Mouse (Mus musculus): ENCODE data around the gene Tigd4. TPM values are rescaled to one million over a fixed set of nuclear protein-coding genes. Genes with fewer than 3 reads are reported as not detected.
"Not testable (repeated sequence)": the region's sequence is repeated elsewhere in the genome, so short reads cannot be mapped to it uniquely, and the experiment has no call there.

Tigd4 gene
- polyA plus RNA-seq (2015; fragmentation: Nextera tagmentation; extraction: Ambion mirVana) = 0.04 and 0.05 TPM in 2 replicates

- Histone ChIP-seq H3K4me1 (replicated peaks; ENCODE audit: insufficient read depth, low read length) (no peaks in the 10 kb centered on the region), H3K4me3 (replicated peaks; ENCODE audit: low read depth, low read length) (no peak within 1 kb of the TSS), H3K4me2 (ENCODE audit: low read length) (no peak within 1 kb of the TSS), H3K9ac (ENCODE audit: low read depth, low read length) (no peak within 1 kb of the TSS), H3K9me3 (replicated peaks; ENCODE audit: low read length) (no peaks in the 10 kb centered on the region), H3K27me3 (ENCODE audit: insufficient read depth, low read length) (no peaks in the 10 kb centered on the region), H3K36me3 (ENCODE audit: insufficient read depth, low read length) (no peaks in the 10 kb centered on the region), H3K27ac (no peak within 1 kb of the TSS)
- TF ChIP-seq CTCF (IDR thresholded peaks at IDR 0.05; ENCODE audit: low read depth) = no peak
- DNase-seq (ENCODE audit: low spot score) (no peak), ATAC-seq (replicated peaks; ENCODE audit: low FRiP score, low read depth) (no peak)
- whole genome bisulfite sequencing = 85% methylated on average over 2 of the region's 2 CpGs
These were observed at the start of gene Tigd4 for GRCm38 (mm10) chr3:84593274-84593673. TSS of gene Tigd4 (plus strand) at chr3:84593574.

- H3K4me1 ChIP-seq (replicated peaks; ENCODE audit: insufficient read depth, low read length) = no peaks in the 10 kb centered on the region
- WGBS = 65% methylated on average over 8 of the region's 8 CpGs
- 0 out of 2 replicates have a peak, but pooled peaks cover 2% of the 10 kb centered on the region for H3K36me3 ChIP-seq (ENCODE audit: insufficient read depth, low read length)
- no peak overlapping the region for H3K27ac ChIP-seq
- TF ChIP-seq CTCF (IDR thresholded peaks at IDR 0.05; ENCODE audit: low read depth) = no peak
- H3K9ac ChIP-seq (ENCODE audit: low read depth, low read length) = no peak overlapping the region
- DNase-seq (ENCODE audit: low spot score) = peak; percentile 19
- no peak overlapping the region for H3K4me3 ChIP-seq (replicated peaks; ENCODE audit: low read depth, low read length)
- H3K9me3 ChIP-seq (replicated peaks; ENCODE audit: low read length) = no peaks in the 10 kb centered on the region
- H3K27me3 ChIP-seq (ENCODE audit: insufficient read depth, low read length) = no peaks in the 10 kb centered on the region
- no peak for ATAC-seq (replicated peaks; ENCODE audit: low FRiP score, low read depth)
- H3K4me2 ChIP-seq (ENCODE audit: low read length) = no peak overlapping the region
These were observed 46.2 kb upstream of the Tigd4 start for GRCm38 (mm10) chr3:84547177-84547576.

GRCm38 (mm10) chr3:84555780-84556179 lies 37.6 kb upstream of the Tigd4 start:
- Histone ChIP-seq H3K9me3 (replicated peaks; ENCODE audit: low read length) (no peaks in the 10 kb centered on the region), H3K4me2 (ENCODE audit: low read length) (no peak overlapping the region), H3K4me3 (replicated peaks; ENCODE audit: low read depth, low read length) (no peak overlapping the region), H3K9ac (ENCODE audit: low read depth, low read length) (no peak overlapping the region), H3K4me1 (replicated peaks; ENCODE audit: insufficient read depth, low read length) (no peaks in the 10 kb centered on the region), H3K36me3 (ENCODE audit: insufficient read depth, low read length) (no peaks in the 10 kb centered on the region), H3K27ac (no peak overlapping the region), H3K27me3 (ENCODE audit: insufficient read depth, low read length) (no peaks in the 10 kb centered on the region)
- WGBS = 84% methylated on average over 3 of the region's 3 CpGs
- no peak for DNase-seq (ENCODE audit: low spot score)
- no peak for ATAC-seq (replicated peaks; ENCODE audit: low FRiP score, low read depth)
- TF ChIP-seq CTCF (IDR thresholded peaks at IDR 0.05; ENCODE audit: low read depth) = no peak

DNA sequence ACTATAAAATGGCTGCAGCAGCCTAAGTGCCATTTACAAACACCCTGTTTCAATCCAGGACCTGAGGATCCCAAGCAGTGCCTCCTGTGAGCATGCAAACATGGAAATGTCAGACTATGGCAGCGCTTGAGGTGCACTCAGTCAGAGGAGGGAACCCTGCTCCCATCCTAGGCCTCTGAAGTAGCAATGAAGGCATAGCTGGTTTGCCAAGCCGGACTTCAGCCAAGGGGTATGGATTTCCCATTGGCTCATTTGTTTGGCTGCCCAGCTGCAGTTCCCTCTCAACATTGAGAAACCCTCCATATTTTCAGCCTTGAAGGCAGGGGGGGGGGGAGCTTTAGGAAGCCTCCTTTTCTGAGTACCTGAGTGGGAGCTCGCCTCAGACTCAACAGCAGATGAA lies 35.1 kb upstream of the Tigd4 start:
- H3K9ac ChIP-seq (ENCODE audit: low read depth, low read length) = no peak overlapping the region
- no peaks in the 10 kb centered on the region for H3K36me3 ChIP-seq (ENCODE audit: insufficient read depth, low read length)
- DNase-seq (ENCODE audit: low spot score) (no peak), ATAC-seq (replicated peaks; ENCODE audit: low FRiP score, low read depth) (no peak)
- H3K27me3 ChIP-seq (ENCODE audit: insufficient read depth, low read length) = no peaks in the 10 kb centered on the region
- TF ChIP-seq CTCF (IDR thresholded peaks at IDR 0.05; ENCODE audit: low read depth) = no peak
- WGBS = 98% methylated on average over 3 of the region's 3 CpGs
- no peaks in the 10 kb centered on the region for H3K4me1 ChIP-seq (replicated peaks; ENCODE audit: insufficient read depth, low read length)
- no peaks in the 10 kb centered on the region for H3K9me3 ChIP-seq (replicated peaks; ENCODE audit: low read length)
- H3K4me3 ChIP-seq (replicated peaks; ENCODE audit: low read depth, low read length) = no peak overlapping the region
- no peak overlapping the region for H3K4me2 ChIP-seq (ENCODE audit: low read length)
- H3K27ac ChIP-seq = no peak overlapping the region

DNA sequence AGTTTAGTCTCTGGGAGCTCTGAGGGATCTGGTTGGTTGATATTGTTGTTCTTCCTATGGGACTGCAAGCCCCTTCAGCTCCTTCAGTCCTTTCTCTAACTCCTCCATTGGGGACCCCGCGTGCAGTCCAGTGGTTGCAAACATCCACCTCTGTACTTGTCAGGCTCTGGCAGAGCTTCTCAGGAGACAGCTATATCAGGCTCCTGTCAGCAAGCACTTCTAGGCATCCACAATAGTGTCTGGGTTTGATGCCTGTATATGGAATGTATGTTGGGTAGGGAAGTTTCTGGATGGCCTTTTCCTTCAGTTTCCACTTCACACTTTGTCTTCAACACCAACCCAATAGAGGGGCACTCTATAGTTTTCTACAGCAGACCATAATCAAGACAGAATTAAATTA lies 30.5 kb upstream of the Tigd4 start:
- not testable (repeated sequence) for H3K36me3 ChIP-seq (ENCODE audit: insufficient read depth, low read length); H3K9ac ChIP-seq (ENCODE audit: low read depth, low read length); ATAC-seq (replicated peaks; ENCODE audit: low FRiP score, low read depth); H3K4me1 ChIP-seq (replicated peaks; ENCODE audit: insufficient read depth, low read length); H3K9me3 ChIP-seq (replicated peaks; ENCODE audit: low read length); H3K27me3 ChIP-seq (ENCODE audit: insufficient read depth, low read length); DNase-seq (ENCODE audit: low spot score); H3K27ac ChIP-seq; H3K4me3 ChIP-seq (replicated peaks; ENCODE audit: low read depth, low read length); H3K4me2 ChIP-seq (ENCODE audit: low read length)
- 93% methylated on average over 2 of the region's 2 CpGs for WGBS

- H3K9ac ChIP-seq (ENCODE audit: low read depth, low read length) = no peak overlapping the region
- H3K27ac ChIP-seq = no peak overlapping the region
- no peaks in the 10 kb centered on the region for H3K4me1 ChIP-seq (replicated peaks; ENCODE audit: insufficient read depth, low read length)
- H3K27me3 ChIP-seq (ENCODE audit: insufficient read depth, low read length) = no peaks in the 10 kb centered on the region
- H3K4me2 ChIP-seq (ENCODE audit: low read length) = no peak overlapping the region
- no peak overlapping the region for H3K4me3 ChIP-seq (replicated peaks; ENCODE audit: low read depth, low read length)
- ATAC-seq (replicated peaks; ENCODE audit: low FRiP score, low read depth) (no peak), DNase-seq (ENCODE audit: low spot score) (no peak)
- TF ChIP-seq CTCF (IDR thresholded peaks at IDR 0.05; ENCODE audit: low read depth) = no peak
- 91% methylated on average over 4 of the region's 4 CpGs for WGBS
- H3K36me3 ChIP-seq (ENCODE audit: insufficient read depth, low read length) = no peaks in the 10 kb centered on the region
- no peaks in the 10 kb centered on the region for H3K9me3 ChIP-seq (replicated peaks; ENCODE audit: low read length)
These were observed 30.0 kb upstream of the Tigd4 start for GRCm38 (mm10) chr3:84563415-84563814.

GRCm38 (mm10) chr3:84568540-84568939 lies 24.8 kb upstream of the Tigd4 start:
- no peak for ATAC-seq (replicated peaks; ENCODE audit: low FRiP score, low read depth)
- Histone ChIP-seq H3K36me3 (ENCODE audit: insufficient read depth, low read length) (no peaks in the 10 kb centered on the region), H3K27ac (no peak overlapping the region), H3K4me3 (replicated peaks; ENCODE audit: low read depth, low read length) (no peak overlapping the region), H3K27me3 (ENCODE audit: insufficient read depth, low read length) (no peaks in the 10 kb centered on the region), H3K9ac (ENCODE audit: low read depth, low read length) (no peak overlapping the region), H3K4me1 (replicated peaks; ENCODE audit: insufficient read depth, low read length) (0 out of 2 replicates have a peak, but pooled peaks cover 5% of the 10 kb centered on the region), H3K4me2 (ENCODE audit: low read length) (no peak overlapping the region), H3K9me3 (replicated peaks; ENCODE audit: low read length) (no peaks in the 10 kb centered on the region)
- 86% methylated on average over 6 of the region's 6 CpGs for WGBS
- TF ChIP-seq CTCF (IDR thresholded peaks at IDR 0.05; ENCODE audit: low read depth) = no peak
- DNase-seq (ENCODE audit: low spot score) = no peak

Data from kidney, postnatal 0 days (tissue).